10 mouse cellular contexts compared by ENCODE assay signal in genomic region chr6:89659692-89660423, GRCm38 (mm10). TPM values are rescaled to one million over a fixed set of nuclear protein-coding genes. Genes with fewer than 3 reads are reported as not detected.
DNase-seq lines count a peak whose midpoint lies in the region; ATAC-seq and TF ChIP-seq lines count a peak whose summit lies in the region.
"Had no signal": no experiment of that assay in that cellular context is flagged by ENCODE, and none has a peak within 500 bp of the region (broad histone marks: within the 10 kb centered on the region; RNA-seq: fewer than 3 reads in every experiment).

No protein-coding gene starts in this region.

- peak; percentile 37 to 60 for DNase-seq in layer of hippocampus, adult 2 months (ENCODE audit: low spot score in 2 of 2)
- no peak for DNase-seq in layer of hippocampus, adult 9-11 months
- DNase-seq in MN1 (ENCODE audit: low spot score), result peak; percentile 58
- peak; percentile 32 for DNase-seq in induced T-regulatory cell, adult 2 months (ENCODE audit: low read depth)
- DNase-seq in lung, postnatal 36 days, result peak; percentile 78
- DNase-seq in spleen, adult 12 weeks (ENCODE audit: low spot score), result no peak
- no peak for DNase-seq in cerebellum, adult 8-10 months

- peak; percentile 91 for TF ChIP-seq CTCF in layer of hippocampus, adult 2 months (conservative IDR thresholded peaks at IDR 0.05)

- H3K4me3 ChIP-seq in layer of hippocampus, adult 2 months, result no peak overlapping the region
- H3K4me3 ChIP-seq: embryonic facial prominence, embryonic 13.5 days; limb, embryonic 15.5 days had no signal

- H3K27ac ChIP-seq in layer of hippocampus, adult 2 months, result no peak overlapping the region
- H3K27ac ChIP-seq: embryonic facial prominence, embryonic 13.5 days; limb, embryonic 15.5 days had no signal

- peak; percentile 74 for ATAC-seq in common myeloid progenitor, adult 5-6 weeks (replicated peaks; ENCODE audit: low read depth, poor library complexity, severe bottlenecking)

RNA-seq across cellular contexts. Expression of gene Txnrd3, which starts 16.1 kb away (rescaled TPM):
- 1 to 10 TPM; 3.6 to 3.9 TPM for total RNA-seq in layer of hippocampus, adult 2 months (2021)
- 13.8 and 14.5 TPM in 2 replicates for total RNA-seq in common myeloid progenitor, adult 5-6 weeks (2017)

RNA-seq across cellular contexts. Expression of gene Vmn1r40, which starts 47.5 kb away (rescaled TPM):
- total RNA-seq in layer of hippocampus, adult 2 months (2021), result not detected
- not detected in 2 replicates for total RNA-seq in common myeloid progenitor, adult 5-6 weeks (2017)

Comparison
In these comparisons a context has a peak if more than half of its experiments do, and no peak if none do; other contexts are left out.
1. DNase-seq: peak in layer of hippocampus, adult 2 months (2 of 2), MN1 (single experiment), induced T-regulatory cell, adult 2 months (single experiment) and lung, postnatal 36 days (single experiment); none in layer of hippocampus, adult 9-11 months (single experiment), spleen, adult 12 weeks (single experiment) and cerebellum, adult 8-10 months (single experiment).